Mouse (Mus musculus) c-Kit-negative CD71-positive TER-119-positive erythroid progenitor cells, embryonic 14.5 days (primary cell): ENCODE data around the gene Gm33543.

Experiments used
- DNase-seq: peaks from one replicate; pipeline ENCODE4 v3.0.0-alpha.2; 2013; ENCODE audit warnings: low read depth, low spot score

Gm33543 gene

DNA sequence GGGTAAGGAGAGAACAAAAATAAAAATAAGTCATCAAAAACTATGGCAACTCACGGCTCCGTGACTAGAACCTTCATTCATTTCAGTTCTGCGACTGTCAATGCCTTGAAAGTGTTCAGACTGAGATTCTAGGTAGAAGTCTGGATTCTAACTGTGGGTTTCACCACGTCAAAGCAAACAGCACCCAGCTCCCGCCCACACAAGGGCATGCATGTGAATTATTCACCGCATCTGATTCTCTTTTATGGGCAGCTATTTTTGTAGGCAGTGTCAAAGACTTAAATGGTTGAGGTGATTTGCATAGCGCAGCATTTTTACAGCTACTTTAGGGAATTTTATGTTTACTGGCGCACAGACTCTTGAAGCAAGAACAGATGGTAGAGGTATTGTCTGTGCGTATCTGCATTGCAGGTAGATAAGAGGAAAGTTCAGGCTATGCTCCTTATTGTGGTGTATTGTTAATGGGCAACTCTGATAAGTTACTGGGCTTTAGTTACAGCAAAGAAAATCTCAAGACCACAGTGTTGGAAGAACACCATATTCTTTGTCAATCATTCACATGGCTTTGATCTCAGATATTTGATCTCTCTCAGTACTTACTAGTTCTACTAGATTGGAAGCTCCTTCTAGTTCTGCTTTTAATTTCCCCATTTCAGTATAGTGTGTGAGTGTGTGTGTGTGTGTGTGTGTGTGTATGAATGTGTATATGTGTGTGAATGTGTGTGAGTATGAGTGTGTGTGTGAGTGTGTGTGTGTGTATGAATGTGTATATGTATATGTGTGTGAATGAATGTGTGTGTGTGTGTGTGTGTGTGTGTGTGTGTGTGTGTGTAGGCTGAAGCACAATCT, at the start of gene Gm33543:
TSS of gene Gm33543 (minus strand) at position 142 of the 849 bp plus-strand sequence.
- no peak for DNase-seq

DNA sequence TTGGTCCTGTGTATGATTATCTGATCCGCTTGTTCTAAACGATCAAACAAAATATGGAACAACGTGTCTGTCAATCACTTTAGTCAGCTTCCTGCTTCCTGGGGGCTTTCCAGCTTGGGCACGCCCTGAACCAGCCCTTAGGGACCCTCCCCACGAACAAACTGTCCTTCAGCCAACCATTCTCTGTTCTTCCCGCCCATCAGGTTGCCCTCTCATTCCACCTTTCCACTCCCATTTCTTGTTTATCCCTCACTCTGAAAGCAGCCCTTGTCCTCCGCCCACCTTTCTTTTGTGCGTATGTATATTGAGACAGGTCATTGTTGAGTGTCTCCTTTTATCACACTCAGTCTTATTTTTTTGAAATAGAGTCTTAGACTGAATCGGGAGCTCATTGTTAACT, 49.4 kb upstream of the Gm33543 start:
- no peak for DNase-seq

DNA sequence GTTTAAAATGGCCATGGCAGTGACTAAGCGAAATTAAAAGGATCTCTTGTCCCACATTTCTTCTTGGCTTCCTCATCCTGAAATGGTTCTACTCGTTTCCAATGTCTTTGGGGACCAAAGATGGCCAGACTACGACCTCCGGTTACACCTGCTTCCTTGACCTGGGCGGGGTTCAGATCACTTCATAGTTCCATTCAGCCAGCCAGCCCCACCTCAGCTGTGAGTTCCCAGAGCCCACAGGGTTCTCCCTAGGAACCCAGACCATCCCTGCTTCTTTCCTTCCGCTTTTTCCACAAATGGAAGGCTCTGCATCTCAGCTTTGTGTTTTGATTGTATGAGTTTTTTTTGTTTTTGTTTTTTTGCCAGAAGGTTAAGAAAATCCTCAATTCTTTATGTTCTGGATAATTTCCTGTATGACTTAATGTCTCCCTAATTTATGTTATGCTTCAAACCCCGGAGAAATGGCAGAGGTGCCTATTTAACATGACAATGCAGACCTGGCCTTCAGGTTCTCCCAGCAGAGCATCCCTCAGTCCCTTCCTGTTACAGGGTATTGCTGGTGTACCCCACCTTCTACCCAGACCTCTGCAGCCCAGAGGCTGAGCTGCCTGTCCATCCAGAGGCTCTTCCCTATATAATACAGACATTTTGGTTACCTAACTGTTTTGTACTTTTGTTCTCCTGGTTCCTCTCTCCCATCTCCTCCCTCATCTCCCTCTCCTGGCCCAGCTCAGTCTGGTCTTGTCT, 48.7 kb upstream of the Gm33543 start:
- DNase-seq, result no peak

DNA sequence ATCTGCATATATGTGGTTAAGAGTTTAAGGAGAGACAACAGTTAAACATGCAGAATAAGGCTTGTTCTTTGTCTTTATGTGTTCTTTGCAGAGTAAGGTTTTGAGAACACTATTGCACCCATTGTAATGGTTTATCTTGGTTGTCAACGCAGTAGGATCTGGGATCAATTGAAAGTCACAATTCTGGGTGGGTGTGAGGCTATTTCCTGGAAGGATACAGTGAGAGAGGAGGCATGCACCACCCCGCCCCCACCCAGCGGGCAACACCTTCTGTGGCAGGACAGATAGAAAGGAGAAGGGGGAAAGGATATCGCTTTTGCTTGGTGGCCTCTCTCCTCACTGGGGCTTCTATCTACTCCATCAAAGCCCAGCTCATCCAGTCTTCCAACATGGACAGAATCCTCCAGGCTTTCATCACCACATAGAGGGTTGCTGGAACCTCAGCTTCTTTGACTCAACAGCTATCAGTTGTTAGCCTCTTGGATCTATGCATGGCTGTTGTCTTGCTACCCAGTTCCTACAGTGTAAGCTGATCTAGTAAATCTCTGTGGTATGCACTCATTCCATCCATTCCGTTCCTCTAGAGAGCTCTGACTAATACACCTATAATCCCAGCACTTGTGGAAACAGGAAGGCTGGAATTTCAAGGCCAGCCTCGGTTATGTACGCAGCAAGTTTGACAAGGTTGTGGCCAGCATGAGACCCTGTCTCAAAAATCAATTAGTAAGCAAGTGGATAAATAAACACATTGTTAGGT, 41.2 kb upstream of the Gm33543 start:
- DNase-seq, result no peak

DNA sequence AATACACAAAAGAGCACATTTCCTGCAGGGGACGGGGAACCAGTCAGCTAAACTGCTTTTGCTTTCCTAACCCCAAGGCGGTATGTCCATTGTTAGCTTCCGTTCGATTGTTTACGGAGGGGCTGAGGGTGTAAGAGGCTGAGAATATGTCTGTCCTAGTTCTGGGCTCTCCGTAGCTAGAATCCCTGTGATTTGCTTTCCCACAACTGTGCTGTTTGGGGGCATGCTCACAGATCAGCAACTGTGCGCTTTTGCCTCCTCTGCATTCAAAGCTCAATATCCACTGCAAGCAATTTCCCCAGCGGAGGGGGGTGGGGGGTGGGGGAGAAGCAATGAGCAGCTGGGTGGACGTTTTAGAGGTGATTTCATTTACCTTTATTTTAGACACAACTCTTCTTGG, 39.3 kb upstream of the Gm33543 start:
- no peak for DNase-seq

DNA sequence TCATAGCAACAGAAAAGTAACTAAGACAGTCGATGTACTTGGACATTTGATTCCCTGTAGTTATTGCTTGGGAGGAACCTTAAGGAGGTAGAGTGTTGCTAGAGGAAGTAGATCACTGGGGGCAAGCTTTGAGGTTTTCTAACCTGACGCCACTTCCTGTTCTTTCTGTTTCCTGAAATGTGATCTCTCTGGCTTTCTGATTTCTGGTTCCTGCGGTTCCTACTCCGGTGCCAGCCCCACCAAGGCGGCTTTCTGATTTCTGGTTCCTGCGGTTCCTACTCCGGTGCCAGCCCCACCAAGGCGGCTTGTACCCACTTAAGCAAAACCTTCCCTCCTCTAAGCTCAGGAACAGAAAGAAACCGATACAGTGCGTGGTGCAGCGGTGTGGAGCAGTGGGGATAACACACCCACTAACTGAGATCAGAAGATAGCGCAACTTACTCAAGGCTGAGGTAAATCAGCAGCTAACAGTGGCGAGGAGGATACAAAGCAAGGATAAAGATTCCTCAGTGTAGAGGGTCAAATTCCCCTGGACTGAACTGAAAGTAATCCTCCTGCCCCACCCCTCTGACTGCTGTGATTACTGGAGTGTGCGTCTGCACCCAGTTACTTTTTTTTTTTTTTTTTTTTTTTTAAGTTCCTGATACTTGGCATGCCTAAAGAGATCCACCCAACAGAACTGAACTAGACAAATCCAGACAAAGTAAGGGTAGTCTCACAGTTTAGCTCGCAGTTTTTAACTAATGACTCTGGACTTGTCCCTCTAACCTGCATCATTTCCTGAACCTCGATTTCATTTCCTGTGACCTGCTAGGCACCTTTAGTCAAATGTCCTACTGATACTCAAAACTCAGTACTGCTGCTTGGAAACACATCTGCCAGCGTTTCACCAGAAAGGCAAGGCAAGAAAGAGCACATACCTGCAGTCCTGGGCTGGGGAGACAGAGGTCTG, 37.5 kb upstream of the Gm33543 start:
- no peak for DNase-seq

DNA sequence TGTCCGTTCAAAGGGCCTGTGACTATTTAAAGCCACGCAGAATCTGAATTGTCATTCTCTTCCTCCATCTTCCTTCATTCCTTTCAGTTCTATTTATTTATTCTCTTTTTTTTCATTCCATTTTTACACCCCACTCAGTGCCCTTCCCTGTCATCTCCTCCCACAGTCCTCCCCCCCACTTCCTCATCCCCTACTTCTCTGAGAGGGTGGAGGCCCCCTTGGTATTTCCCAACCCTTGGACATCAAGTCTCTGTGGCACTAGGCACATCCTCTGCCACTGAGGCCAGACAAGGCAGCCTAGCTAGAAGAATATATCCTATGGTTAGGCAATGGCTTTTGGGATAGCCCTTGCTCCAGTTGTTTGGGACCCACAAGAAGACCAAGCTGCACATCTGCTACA, 28.1 kb upstream of the Gm33543 start:
- no peak for DNase-seq

DNA sequence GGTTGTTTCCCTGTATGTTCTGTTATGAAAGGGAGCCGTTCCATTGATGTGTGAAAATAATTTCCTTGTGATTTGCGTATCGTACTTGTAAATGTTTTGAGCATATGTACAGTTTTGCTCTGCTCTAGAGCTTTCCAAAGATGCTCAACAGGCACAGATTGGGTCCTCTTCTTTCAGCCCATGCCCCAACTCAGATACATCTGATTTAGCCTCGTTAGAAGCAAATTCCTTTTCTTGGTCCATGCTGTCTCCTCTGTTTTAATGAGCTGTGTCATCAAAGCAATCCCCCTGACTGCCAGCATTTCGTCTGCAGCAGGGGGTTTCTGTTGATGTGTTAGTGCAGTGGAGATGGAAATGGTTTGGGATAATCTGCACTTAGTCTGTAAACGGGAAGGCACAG, 25.6 kb upstream of the Gm33543 start:
- no peak for DNase-seq

DNA sequence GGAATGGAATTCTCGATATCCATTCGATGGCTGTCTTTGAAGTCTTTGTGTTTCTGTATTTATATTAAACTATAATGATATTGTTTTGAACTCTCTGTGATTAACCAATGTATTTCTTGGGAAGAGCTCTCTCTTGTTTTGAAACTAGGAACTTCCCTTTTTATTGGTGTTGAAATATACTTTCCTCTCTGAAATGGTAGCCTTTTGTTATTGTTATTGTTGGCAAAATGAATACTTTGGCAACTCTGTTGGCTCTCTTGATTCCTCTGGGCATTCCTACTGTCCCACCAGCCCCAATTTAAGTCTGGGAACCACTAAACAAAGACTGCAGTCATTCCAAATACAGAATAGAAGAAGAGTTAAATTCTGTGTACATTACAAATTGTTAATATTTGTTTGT, 24.9 kb upstream of the Gm33543 start:
- DNase-seq, result no peak

DNA sequence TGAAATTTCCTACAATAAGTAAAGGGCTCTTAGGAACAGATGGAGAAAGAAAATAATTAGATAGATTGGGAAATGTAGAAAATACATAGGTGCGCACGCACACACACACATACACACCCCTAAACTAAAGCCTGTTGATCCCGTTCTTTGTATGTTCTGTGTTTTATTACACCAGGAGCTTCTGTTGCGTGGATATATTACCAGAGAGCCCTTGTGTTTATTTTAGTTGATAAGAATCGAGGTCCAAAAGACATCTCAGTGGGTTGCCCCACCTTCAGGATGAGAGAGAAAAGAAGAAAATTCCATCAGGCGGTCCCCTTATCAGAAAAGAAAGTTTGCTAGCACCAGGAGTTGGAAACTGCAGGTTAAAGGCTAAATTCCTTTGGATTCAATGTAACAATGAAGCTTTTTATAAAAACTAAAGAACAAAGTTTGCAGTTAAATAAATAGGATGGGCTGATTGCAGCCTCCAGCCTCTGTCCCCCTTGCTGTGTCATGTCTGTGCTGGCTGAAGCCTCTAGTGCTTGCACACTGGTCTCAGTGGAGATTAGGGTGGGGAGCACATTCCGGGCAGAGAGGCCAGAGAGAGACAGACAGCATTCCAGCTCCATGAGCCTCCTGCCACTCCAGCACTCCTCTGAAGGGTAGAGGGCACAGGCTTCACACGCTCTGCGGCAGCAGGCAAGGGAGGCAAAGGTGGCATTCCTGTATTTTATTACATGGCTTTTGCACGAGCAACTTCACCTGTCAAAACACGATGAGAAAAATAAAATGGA, 21.8 kb upstream of the Gm33543 start:
- no peak for DNase-seq

DNA sequence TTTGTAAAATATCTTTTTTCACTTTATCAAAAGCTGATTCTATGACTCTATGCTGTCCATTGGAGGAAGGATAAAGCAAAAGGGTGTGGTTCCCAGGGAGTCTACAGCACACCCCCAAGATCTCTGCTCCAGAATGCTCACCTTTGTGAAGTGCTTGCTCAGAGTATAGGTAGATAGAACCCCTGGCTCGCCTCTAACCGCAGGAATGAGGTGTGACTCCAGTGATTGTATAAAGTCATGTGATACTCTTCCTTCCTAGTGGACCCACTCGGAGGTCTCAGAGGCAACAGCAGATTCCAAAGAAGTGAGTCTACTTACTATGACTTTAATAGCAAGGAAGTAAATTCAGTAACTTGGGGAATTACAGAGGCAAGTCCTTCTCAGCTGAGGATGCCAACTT, 19.9 kb upstream of the Gm33543 start:
- DNase-seq, result no peak

DNA sequence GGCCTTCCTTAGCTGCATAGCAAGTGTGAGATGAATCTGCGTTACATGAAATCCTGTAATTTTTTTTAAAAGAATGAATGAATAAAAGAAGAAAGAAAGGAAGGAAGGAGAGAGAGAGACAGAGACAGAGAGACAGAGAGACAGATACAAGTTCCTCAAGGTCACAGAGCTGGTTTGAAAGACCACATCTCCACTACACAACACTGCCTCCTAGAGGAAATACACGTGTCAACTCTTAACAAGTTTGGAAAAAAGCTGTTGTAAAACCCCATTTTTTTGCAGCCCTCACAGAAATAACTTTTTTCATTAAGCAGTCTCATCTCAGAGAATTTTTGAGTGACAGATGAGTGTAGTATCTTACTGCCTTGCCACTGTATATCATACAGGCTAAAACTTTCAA, 15.4 kb upstream of the Gm33543 start:
- DNase-seq, result no peak

DNA sequence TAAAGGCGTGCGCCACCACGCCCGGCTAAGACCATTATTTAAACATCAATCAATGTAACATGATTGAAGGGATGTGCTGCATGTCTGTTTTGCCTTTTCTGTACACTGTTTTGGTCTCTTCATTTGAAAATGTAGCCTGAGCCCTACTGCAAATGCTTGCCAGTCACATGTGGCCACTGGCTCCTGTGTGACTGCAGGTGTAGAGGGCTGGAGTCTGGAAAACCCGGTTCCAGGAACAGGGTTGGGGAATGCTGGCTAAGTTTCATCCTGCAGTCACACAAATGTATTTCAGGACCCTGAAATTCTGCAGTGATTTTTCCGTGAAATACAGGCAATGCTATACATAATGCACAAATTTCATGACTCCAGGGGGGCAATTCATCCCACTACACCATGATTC, 12.7 kb upstream of the Gm33543 start:
- no peak for DNase-seq

DNA sequence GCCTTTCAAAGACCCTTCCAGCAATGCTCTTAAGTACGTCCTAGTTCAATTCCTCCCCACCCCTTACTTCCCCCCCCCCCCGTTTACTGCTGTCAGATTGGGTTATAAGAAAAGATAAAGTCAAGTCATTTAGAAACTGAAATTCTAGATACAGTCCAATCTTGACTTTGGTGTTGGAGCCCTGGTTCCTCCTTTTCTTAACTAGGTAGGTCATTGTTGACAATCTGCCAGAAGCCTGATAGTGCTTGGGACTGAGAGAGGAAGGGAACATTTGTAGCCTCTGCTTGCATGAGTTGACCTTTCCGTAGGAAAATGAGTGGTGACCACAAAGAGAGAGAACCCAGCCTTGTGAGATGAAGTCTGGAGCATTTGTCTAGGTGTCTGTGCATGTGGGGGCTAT, 7.8 kb upstream of the Gm33543 start:
- DNase-seq, result no peak

DNA sequence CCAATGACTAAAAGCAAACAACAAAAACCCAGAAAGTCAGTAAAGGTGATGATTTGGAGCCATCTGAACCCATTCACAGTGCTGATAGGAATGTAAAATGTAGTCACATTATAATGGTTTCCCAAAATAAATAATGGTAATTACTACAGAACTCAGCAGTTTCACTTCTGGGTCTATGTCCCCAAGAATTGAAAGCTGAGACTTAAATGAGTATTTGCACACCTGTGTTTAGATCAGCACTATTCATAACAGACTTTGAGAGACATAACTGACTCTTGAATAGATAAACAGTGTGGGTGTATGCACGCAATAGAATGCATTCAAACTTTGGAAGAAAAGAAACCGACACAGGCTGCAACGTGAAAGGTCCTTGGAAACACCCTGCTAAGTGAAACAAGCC, 4.0 kb upstream of the Gm33543 start:
- no peak for DNase-seq

DNA sequence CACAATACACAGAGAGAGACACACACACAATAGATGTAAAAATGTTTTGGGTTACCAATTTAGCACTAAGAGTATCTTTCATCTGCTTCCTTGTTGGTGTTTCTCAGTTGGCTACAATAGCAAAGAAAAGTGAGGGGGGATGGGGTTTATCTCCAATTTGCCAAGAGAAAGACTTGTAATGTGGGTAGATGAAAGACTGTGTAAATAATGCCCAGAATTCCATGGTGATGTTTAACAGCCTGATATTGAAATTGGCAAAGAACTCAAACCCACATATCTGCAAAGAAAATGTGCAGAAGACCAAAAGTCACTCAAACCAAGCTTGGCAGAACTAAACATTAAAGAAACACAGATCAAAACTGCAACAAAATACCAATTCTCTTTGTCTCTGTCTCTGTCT, 3.6 kb upstream of the Gm33543 start:
- no peak for DNase-seq

DNA sequence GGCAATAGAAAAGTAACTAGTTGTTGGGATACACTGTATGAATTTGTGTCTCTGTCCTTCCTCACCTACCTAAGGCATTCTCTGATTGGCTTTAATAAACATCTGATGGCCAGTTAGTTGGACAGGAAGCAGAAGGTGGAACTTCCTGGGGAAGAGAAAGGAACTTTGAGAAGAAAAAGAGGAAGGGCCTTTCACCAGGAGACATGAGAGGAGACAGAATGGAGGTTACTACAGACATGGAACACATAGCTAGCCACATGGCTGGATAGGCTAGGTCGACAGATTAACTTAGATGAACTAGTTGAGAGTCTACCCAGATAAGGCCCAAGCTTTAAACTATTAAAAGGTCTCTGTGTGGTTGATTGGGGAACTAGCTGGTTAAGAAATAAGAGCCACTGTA, 1.1 kb upstream of the Gm33543 start:
- no peak for DNase-seq

DNA sequence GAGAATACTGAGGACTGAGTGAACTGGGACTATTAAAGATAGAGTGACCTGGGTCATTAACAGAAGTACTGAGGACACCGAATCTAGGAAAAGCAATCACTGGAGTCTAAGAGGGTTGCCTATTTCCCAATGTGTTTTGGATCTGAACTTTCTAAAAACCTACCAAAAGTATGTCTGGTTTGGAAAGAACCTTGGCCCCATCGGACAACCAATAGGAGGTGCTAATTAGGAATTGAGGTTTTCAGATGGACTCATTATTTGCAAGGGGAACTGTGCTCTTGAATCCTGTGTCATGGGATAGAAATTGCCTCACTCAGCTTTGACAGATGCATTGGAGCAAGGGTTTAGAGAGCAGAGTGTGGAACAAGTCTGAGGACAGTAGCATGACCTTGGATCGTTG, 1.5 kb downstream of the Gm33543 start:
- no peak for DNase-seq

DNA sequence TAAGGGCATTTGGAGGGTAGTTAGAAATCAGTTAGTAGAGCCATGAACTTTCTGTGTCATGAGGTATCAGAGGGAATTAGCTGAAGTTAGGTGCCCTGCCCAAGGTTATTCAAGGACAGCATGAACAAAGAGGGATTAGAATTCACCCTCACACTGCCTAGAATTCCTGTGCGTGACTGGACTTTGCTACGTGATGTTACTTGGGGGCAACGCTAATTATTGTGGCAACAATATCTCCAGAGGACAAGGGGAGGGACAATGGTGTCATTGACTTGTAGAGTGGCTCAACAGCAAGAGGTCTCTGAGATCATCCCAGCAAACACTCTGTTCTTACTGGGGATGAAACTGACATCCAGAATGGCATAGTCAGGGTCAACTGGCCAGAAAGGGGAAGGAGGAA, 2.9 kb downstream of the Gm33543 start:
- no peak for DNase-seq

DNA sequence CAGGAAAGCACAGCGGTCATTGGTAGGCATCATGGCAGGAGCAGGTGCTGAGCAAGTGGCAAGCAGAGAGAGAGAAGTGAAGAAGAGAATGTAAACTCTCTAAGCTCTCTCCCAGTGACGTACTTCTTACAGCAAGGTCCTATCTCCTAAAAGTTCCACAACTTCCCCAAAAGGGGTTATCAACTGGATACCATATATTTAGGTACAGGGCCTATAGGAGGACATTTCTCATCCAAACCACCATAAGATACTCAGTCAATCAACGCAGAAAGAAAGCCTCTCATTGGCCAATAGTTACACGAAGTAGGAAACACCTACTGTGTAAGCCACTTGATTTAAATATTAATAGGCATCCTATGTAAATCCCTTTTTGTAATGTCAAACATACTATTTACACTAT, 3.7 kb downstream of the Gm33543 start:
- no peak for DNase-seq
